8 mouse cellular contexts compared by ENCODE assay signal in genomic region chr10:22730266-22730991, GRCm38 (mm10). TPM values are rescaled to one million over a fixed set of nuclear protein-coding genes. Genes with fewer than 3 reads are reported as not detected.
A peak's percentile ranks its signal among the peaks of the same experiment; 100 is the strongest.
DNase-seq lines count a peak whose midpoint lies in the region; ATAC-seq and TF ChIP-seq lines count a peak whose summit lies in the region.

No protein-coding gene starts in this region.

- H3K36me3 ChIP-seq in lung, embryonic 14.5 days (ENCODE audit: insufficient read depth) = no peaks in the 10 kb centered on the region
- no peaks in the 10 kb centered on the region for H3K36me3 ChIP-seq in forebrain, embryonic 13.5 days (ENCODE audit: poor library complexity, severe bottlenecking)
- H3K36me3 ChIP-seq in limb, embryonic 15.5 days = no peaks in the 10 kb centered on the region
- no peaks in the 10 kb centered on the region for H3K36me3 ChIP-seq in small intestine, adult 2 months (ENCODE audit: control insufficient read depth, insufficient read depth, low read length)

- peak overlapping the region; percentile 97 for H3K4me3 ChIP-seq in lung, embryonic 14.5 days (ENCODE audit: low read depth, low read length)
- H3K4me3 ChIP-seq in forebrain, embryonic 13.5 days = peak overlapping the region; percentile 94
- peak overlapping the region; percentile 96 for H3K4me3 ChIP-seq in limb, embryonic 15.5 days
- peak overlapping the region; percentile 94 for H3K4me3 ChIP-seq in small intestine, adult 2 months (ENCODE audit: low read depth, low read length)

- peak overlapping the region; percentile 81 for H3K27ac ChIP-seq in lung, embryonic 14.5 days (ENCODE audit: low read depth)
- H3K27ac ChIP-seq in forebrain, embryonic 13.5 days = peak overlapping the region; percentile 96
- H3K27ac ChIP-seq in limb, embryonic 15.5 days = peak overlapping the region; percentile 88
- H3K27ac ChIP-seq in small intestine, adult 2 months (ENCODE audit: insufficient read depth, low read depth, low read length) = no peak overlapping the region

- H3K4me1 ChIP-seq in lung, embryonic 14.5 days (ENCODE audit: insufficient read depth) = no peaks in the 10 kb centered on the region
- H3K4me1 ChIP-seq in forebrain, embryonic 13.5 days = peaks cover 41% of the 10 kb centered on the region
- H3K4me1 ChIP-seq in limb, embryonic 15.5 days = peaks cover 22% of the 10 kb centered on the region
- H3K4me1 ChIP-seq in small intestine, adult 2 months (ENCODE audit: control insufficient read depth, insufficient read depth, insufficient read length, low read length) = peaks cover 2% of the 10 kb centered on the region; the same call in 1 of the 2 replicates

- peak; percentile 26 for DNase-seq in CD4-positive, CD25-positive, alpha-beta regulatory T cell, adult 2 months (ENCODE audit: low read depth, low spot score)
- no peak for DNase-seq in lung, embryonic 14.5 days
- DNase-seq in lung, postnatal 4 days = no peak
- no peak for DNase-seq in urinary bladder, postnatal 14 days (ENCODE audit: low spot score)

- WGBS in lung, embryonic 14.5 days = under 1% methylated on average over 39 of the region's 39 CpGs
- WGBS in forebrain, embryonic 13.5 days = under 1% methylated on average over 39 of the region's 39 CpGs
- WGBS in limb, embryonic 15.5 days = under 1% methylated on average over 37 of the region's 39 CpGs
- under 1% methylated on average over 39 of the region's 39 CpGs for WGBS in small intestine, adult 2 months

- TF ChIP-seq POLR2A in small intestine, adult 2 months (IDR thresholded peaks at IDR 0.05; ENCODE audit: low read depth, low read length) = no peak

- H3K9me3 ChIP-seq in lung, embryonic 14.5 days (ENCODE audit: low read depth, low read length) = no peaks in the 10 kb centered on the region
- no peaks in the 10 kb centered on the region for H3K9me3 ChIP-seq in forebrain, embryonic 13.5 days (replicated peaks)
- no peaks in the 10 kb centered on the region for H3K9me3 ChIP-seq in limb, embryonic 15.5 days

- peak overlapping the region; percentile 94 for H3K4me2 ChIP-seq in lung, embryonic 14.5 days
- peak overlapping the region; percentile 73 for H3K4me2 ChIP-seq in forebrain, embryonic 13.5 days
- peak overlapping the region; percentile 69 for H3K4me2 ChIP-seq in limb, embryonic 15.5 days

- H3K9ac ChIP-seq in lung, embryonic 14.5 days = peak overlapping the region; percentile 96
- H3K9ac ChIP-seq in forebrain, embryonic 13.5 days = peak overlapping the region; percentile 98
- H3K9ac ChIP-seq in limb, embryonic 15.5 days = peak overlapping the region; percentile 98

- ATAC-seq in CD4-positive, CD25-positive, alpha-beta regulatory T cell, adult 4 months = no peak
- peak; percentile 70 for ATAC-seq in lung, embryonic 14.5 days (ENCODE audit: insufficient read depth)
- peak; percentile 75 for ATAC-seq in forebrain, embryonic 13.5 days
- ATAC-seq in limb, embryonic 15.5 days (ENCODE audit: insufficient number of reproducible peaks, low FRiP score, low TSS enrichment, low read depth) = peak; percentile 49; the same call in 1 of the 2 replicates

- H3K27me3 ChIP-seq in lung, embryonic 14.5 days (ENCODE audit: insufficient read depth, low read length) = no peaks in the 10 kb centered on the region
- no peaks in the 10 kb centered on the region for H3K27me3 ChIP-seq in forebrain, embryonic 13.5 days
- H3K27me3 ChIP-seq in limb, embryonic 15.5 days = no peaks in the 10 kb centered on the region
- H3K27me3 ChIP-seq in small intestine, adult 2 months (ENCODE audit: control insufficient read depth, insufficient read depth, low read length) = no peaks in the 10 kb centered on the region

- TF ChIP-seq CTCF in lung, embryonic 14.5 days (IDR thresholded peaks at IDR 0.05; ENCODE audit: low read depth) = no peak
- no peak for TF ChIP-seq CTCF in small intestine, adult 2 months (IDR thresholded peaks at IDR 0.05; ENCODE audit: extremely low read depth, insufficient read length, insufficient replicate concordance, low read depth, low read length)

RNA-seq across cellular contexts. Expression of gene Tbpl1, which starts 1.3 kb away (rescaled TPM):
- 10 to 100 TPM; 58.0 to 67.6 TPM for polyA plus RNA-seq in CD4-positive, CD25-positive, alpha-beta regulatory T cell, adult 4 months (2017; shearing (Covaris generic))
- 60.8 and 63.5 TPM in 2 replicates for polyA plus RNA-seq in lung, embryonic 14.5 days (2014; fragmentation: Nextera tagmentation; extraction: Ambion mirVana)
- 115 and 130 TPM in 2 replicates for polyA plus RNA-seq in forebrain, embryonic 13.5 days (2015; fragmentation: Nextera tagmentation; extraction: Ambion mirVana)
- polyA plus RNA-seq in limb, embryonic 15.5 days (2015; fragmentation: Nextera tagmentation; extraction: Ambion mirVana) = 53.3 and 53.9 TPM in 2 replicates
- polyA plus RNA-seq in small intestine, adult 2 months (2012; rRNA removed) = 6.2 and 12.9 TPM in 2 replicates
